Mouse (Mus musculus) large intestine, adult 2 months (tissue): ENCODE measurements around the gene Iars2. TPM values are rescaled to one million over a fixed set of nuclear protein-coding genes. Genes with fewer than 3 reads are reported as not detected.

Experiments used
- DNase-seq: peaks from one replicate; pipeline ENCODE4 v3.0.0-alpha.2; 2012; ENCODE audit warnings: low read depth, low spot score
- WGBS: fragments of 180-500 bp; shearing (Covaris S2); methylation state at CpG from one replicate; pipeline ENCODE4 v1.1.7; 2018; 5-methylcytosine and 5-hydroxymethylcytosine counted together
- polyA plus RNA-seq: library from polyadenylated mRNA; depleted of rRNA; stranded (reverse); fragments of >200 nt; gene quantifications from 2 replicates; pipeline ENCODE4 v1.2.3, GENCODE M21; 2012; rRNA removed

Gene Iars2
- polyA plus RNA-seq, 1 experiment: 19.5 TPM

GRCm38 (mm10) chr1:185236530-185236929 is 92.7 kb downstream of the Iars2 start:
- WGBS: 71% methylated on average over 4 of the region's 4 CpGs
- no peak for DNase-seq

- no peak for DNase-seq
- 92% methylated on average over 5 of the region's 5 CpGs for WGBS
Observed at GRCm38 (mm10) chr1:185235837-185236236, 93.4 kb downstream of the Iars2 start.

Other genes starting within 250 kb of the Iars2 start
- 18.2 and 31.0 TPM in 2 replicates for gene Rab3gap2, start 125.3 kb downstream of the Iars2 start, polyA plus RNA-seq
- gene Bpnt1, start 2.8 kb upstream of the Iars2 start, polyA plus RNA-seq: 131 and 387 TPM in 2 replicates
- gene Eprs, start 33.6 kb upstream of the Iars2 start, polyA plus RNA-seq: 8.6 and 10.3 TPM in 2 replicates
- 5.9 and 10.8 TPM in 2 replicates for gene Slc30a10, start 125.5 kb upstream of the Iars2 start, polyA plus RNA-seq